Mouse (Mus musculus): ENCODE data around the gene Gsta2.
A peak's percentile ranks its signal among the peaks of the same experiment; 100 is the strongest.

Gsta2 gene

DNA sequence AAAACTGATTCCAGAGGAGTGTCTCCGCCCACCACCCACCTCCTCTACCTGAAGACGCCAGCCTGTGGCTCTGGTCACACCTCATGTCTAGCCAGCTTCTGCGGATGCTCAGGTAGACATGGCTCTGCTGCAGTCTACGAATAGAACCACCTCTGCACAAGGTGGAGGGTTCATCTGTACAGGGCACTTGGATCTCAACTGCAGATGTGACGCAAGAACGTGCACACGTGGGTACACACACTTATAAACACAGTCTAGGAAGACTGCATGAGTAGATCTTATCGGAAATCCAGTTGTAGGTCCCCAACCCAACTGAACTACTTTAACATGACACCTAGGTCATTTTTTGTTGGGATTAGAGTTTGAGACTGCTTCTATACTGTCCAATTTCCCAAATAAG, at the start of gene Gsta2:
Gene Gsta2 (minus strand): TSS at position 178 of the 400 bp plus-strand sequence.
- Histone ChIP-seq H3K36me3 (ENCODE audit: control insufficient read depth, insufficient read depth, low read length, poor library complexity, severe bottlenecking) (no peaks in the 10 kb centered on the region), H3K27me3 (ENCODE audit: control insufficient read depth, insufficient read depth, low read length, poor library complexity, severe bottlenecking) (no peaks in the 10 kb centered on the region)
- DNase-seq (ENCODE audit: low read depth, low spot score), result no peak

DNA sequence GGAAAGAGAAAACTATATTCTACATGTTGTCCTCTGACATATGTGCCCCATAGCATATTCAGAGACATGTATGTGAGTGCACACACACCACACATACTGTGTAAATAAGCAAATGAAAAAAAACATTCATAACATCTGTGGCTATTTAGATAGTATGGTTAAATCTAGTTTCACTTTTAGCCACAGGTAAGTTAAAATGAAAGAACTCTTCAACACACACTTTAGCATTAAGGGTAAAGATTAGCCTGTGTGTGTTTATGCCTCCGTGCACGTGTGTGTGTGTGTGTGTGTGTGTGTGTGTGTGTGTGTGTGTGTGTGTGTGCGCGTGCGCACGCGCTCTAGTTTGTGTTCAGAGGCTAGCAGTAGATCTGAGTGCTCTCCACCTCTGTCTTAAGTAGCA, 46.0 kb upstream of the Gsta2 start:
- DNase-seq (ENCODE audit: low read depth, low spot score), result no peak
- no peaks in the 10 kb centered on the region for H3K36me3 ChIP-seq (ENCODE audit: control insufficient read depth, insufficient read depth, low read length, poor library complexity, severe bottlenecking)
- no peaks in the 10 kb centered on the region for H3K27me3 ChIP-seq (ENCODE audit: control insufficient read depth, insufficient read depth, low read length, poor library complexity, severe bottlenecking)

DNA sequence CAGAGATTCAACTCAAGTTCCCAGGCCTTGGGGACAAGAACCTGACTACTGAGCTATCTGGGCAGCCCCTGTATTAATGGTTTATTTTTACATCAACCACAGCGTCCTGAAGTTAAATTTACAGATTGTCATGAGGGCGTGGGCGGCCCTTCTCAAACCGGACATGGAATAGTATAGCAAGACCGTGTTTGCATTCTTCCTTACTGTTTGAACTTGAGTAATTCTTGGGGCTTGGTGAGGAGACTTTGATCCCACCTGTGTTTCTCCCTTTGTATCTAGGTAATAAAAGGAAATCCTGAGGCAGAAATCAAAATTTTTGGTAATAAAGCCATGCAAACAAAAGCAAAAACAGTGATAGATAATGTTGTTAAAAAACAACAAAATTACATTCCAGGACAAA, 45.0 kb upstream of the Gsta2 start:
- Histone ChIP-seq H3K36me3 (ENCODE audit: control insufficient read depth, insufficient read depth, low read length, poor library complexity, severe bottlenecking) (no peaks in the 10 kb centered on the region), H3K27me3 (ENCODE audit: control insufficient read depth, insufficient read depth, low read length, poor library complexity, severe bottlenecking) (peaks cover 3% of the 10 kb centered on the region; the same call in 1 of the 2 replicates)
- DNase-seq (ENCODE audit: low read depth, low spot score), result no peak

DNA sequence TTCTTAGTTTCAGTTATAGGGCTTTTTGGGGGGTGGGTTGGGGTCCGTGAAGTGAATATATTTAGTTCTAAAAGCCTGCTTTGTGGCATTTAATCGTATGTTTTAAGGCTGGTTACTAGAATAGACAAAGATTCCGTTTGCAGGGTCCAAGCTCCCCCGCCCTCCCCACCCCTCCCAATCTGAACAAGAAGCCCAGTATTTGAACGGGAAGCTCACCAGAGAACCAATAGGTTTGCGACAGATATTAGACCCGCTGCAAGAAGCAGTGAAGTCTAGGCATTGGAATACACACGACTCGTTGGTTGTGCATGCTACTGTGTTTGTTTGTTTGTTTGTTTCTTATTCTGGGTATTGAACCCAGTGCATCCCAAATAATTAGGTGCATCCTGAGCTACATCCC, 40.9 kb upstream of the Gsta2 start:
- DNase-seq (ENCODE audit: low read depth, low spot score), result no peak
- peaks cover 4% of the 10 kb centered on the region; the same call in 1 of the 2 replicates for H3K27me3 ChIP-seq (ENCODE audit: control insufficient read depth, insufficient read depth, low read length, poor library complexity, severe bottlenecking)
- H3K36me3 ChIP-seq (ENCODE audit: control insufficient read depth, insufficient read depth, low read length, poor library complexity, severe bottlenecking), result no peaks in the 10 kb centered on the region

DNA sequence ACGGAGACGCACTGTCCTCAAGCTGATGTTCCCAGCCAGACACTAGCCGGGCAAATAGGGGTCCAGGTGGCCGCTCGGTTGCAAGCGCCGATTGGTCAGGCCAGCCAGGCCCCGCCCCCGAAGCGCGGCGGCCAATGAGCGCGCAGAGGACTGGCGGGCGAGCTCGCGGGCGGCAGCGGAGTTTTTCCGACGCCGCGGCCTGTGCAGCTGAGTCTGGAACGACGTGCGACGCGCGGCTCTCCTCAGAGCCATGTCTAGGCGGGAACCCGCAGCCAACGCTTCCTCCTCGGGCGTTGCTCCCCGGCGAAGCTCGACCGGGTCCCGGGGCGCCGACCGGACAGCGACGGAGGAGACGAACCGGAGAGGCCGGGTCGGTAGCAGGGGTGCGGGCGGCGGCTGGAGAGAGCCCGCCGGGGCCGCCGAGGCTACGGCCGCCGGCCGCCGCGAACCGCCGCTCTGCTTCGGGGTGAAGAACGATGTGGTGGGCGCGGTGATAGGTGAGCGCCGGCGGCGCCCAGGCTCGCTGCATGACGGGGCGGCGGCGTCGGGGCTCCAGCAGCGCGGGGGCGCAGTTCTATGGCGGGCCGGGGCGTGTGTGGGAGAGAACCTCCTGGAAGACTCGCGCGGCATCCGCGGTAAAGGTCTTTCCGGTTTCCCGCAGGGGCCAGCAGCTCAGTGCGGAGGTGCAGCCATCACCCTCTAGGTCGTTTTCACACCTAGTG, 40.2 kb upstream of the Gsta2 start, which contains the start of gene Ddx43:
Gene Ddx43 (plus strand): TSS at position 148 of the 722 bp plus-strand sequence.
- peaks cover 4% of the 10 kb centered on the region; the same call in 1 of the 2 replicates for H3K27me3 ChIP-seq (ENCODE audit: control insufficient read depth, insufficient read depth, low read length, poor library complexity, severe bottlenecking)
- peak; percentile 51 for DNase-seq (ENCODE audit: low read depth, low spot score)
- H3K36me3 ChIP-seq (ENCODE audit: control insufficient read depth, insufficient read depth, low read length, poor library complexity, severe bottlenecking), result no peaks in the 10 kb centered on the region

DNA sequence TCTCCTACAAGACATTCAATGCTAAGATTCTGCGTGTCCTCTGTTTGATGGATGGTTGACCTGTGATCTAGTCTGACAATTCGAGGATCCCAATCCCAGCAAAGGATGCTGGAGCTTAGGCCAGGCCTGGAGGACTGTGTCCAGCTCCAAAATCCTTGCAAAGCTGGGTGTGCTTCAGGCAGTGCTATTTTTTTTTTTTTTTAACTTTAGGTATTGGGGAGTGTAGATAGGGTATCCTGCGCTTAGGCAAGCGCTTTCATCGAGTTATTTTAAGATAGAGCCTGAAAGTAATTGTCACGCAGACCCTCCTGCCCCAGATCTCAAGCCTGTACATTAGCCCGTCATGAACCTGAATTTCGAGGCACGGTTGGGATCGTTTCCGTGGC, 39.6 kb upstream of the Gsta2 start:
- DNase-seq (ENCODE audit: low read depth, low spot score), result no peak

DNA sequence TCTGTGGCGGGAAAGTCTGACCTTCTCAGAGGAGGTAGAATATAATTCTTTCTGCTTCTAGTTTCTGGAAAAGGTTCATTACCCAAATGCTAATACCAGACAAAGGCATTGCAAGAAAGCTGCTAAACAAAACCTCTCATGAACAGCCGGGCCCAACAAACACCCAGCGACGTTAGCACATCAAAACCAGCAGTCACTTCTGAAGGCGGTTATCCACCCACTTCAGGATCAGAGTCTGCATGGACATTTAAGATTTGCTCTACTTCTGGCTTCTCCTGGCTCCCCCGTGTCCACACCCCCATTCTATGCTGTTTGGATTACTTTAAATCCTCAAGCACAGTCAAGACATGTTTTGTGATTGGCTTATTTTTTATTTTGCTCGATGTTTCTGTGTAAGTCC, 39.0 kb upstream of the Gsta2 start:
- no peaks in the 10 kb centered on the region for H3K36me3 ChIP-seq (ENCODE audit: control insufficient read depth, insufficient read depth, low read length, poor library complexity, severe bottlenecking)
- peaks cover 4% of the 10 kb centered on the region; the same call in 1 of the 2 replicates for H3K27me3 ChIP-seq (ENCODE audit: control insufficient read depth, insufficient read depth, low read length, poor library complexity, severe bottlenecking)
- no peak for DNase-seq (ENCODE audit: low read depth, low spot score)

More for the DNA sequence above, 39.6 kb upstream of the Gsta2 start:
- Histone ChIP-seq H3K27me3 (ENCODE audit: control insufficient read depth, insufficient read depth, low read length, poor library complexity, severe bottlenecking) (peaks cover 4% of the 10 kb centered on the region; the same call in 1 of the 2 replicates), H3K36me3 (ENCODE audit: control insufficient read depth, insufficient read depth, low read length, poor library complexity, severe bottlenecking) (no peaks in the 10 kb centered on the region)

DNA sequence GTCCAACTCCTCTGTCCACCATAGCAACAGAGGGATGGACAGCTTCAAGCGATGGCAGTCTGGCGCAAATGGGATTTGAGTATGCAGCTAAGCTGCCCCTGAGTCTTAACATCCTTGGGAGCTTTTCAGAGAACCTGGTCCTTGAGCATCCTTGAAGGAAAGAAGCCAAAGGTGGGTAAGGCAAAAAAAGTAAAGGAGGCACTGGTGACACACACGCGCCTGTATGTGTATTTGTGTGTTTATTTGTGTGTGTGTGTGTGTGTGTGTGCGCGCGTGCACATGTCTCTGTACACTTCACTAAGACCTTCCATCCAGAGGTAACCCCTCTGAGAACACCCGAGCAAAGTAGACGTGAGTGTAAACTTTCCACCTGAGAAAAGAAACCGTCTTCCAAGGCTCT, 38.2 kb upstream of the Gsta2 start:
- peaks cover 4% of the 10 kb centered on the region; the same call in 1 of the 2 replicates for H3K27me3 ChIP-seq (ENCODE audit: control insufficient read depth, insufficient read depth, low read length, poor library complexity, severe bottlenecking)
- no peaks in the 10 kb centered on the region for H3K36me3 ChIP-seq (ENCODE audit: control insufficient read depth, insufficient read depth, low read length, poor library complexity, severe bottlenecking)

DNA sequence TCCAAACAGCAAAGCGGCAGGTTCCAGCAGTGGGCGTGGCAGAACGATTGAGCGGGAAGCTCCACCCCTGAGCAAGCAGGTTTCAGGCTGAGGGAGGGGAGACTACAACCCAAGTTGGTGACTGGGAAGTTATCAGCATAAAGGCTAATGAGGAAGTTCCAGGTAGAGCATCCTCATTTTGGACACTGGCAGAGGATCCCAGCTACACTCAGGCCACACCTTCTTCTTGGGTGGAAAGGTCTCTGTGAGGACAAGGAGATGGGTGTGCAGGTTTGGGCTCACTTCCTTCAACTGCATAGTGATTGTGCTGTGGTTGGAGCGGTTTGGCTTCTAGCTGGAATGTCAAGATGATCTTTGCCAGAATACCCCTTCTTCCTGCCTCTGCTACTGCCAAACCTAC, 34.4 kb upstream of the Gsta2 start:
- DNase-seq (ENCODE audit: low read depth, low spot score), result no peak

More for the DNA sequence above, 38.2 kb upstream of the Gsta2 start:
- no peak for DNase-seq (ENCODE audit: low read depth, low spot score)

DNA sequence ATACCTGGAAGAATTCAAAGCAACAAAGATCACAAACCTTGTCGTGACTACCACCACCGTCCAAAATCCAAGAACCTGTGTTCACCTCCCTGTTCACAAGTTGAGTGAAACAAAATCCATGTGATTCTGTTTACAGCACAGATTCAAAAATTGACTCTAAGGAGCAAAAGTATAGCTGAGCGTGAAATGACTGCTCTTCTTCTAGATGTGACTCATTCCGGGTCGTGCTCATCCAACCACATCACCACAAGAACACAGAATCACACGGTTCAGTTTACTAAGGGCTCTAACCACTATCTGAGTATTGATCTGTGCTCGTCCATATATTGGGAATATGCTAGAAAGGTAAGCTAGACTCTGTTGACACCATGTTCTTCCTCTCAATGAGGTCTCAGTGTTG, 31.4 kb upstream of the Gsta2 start:
- no peaks in the 10 kb centered on the region for H3K36me3 ChIP-seq (ENCODE audit: control insufficient read depth, insufficient read depth, low read length, poor library complexity, severe bottlenecking)
- no peak for DNase-seq (ENCODE audit: low read depth, low spot score)
- no peaks in the 10 kb centered on the region for H3K27me3 ChIP-seq (ENCODE audit: control insufficient read depth, insufficient read depth, low read length, poor library complexity, severe bottlenecking)

More for the DNA sequence above, 34.4 kb upstream of the Gsta2 start:
- H3K36me3 ChIP-seq (ENCODE audit: control insufficient read depth, insufficient read depth, low read length, poor library complexity, severe bottlenecking), result no peaks in the 10 kb centered on the region
- no peaks in the 10 kb centered on the region for H3K27me3 ChIP-seq (ENCODE audit: control insufficient read depth, insufficient read depth, low read length, poor library complexity, severe bottlenecking)

DNA sequence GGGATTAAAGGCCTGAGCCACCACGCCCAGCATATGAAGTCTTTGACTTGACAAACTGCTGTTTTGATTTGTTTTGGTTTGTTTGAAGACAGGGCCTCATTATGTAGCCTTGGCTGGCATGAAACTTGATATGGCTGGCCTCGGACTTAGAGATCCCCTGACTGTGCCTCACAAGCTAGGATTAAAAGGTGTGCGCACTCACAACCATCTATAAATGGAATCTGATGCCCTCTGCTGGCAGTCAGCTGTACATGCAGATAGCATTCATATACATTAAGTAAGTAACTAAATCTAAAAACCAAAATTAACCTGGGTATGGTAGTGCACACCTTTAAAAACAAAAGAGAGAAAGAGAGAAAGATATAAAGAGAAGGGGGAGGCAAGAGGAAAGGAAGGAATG, 30.3 kb upstream of the Gsta2 start:
- DNase-seq (ENCODE audit: low read depth, low spot score), result peak; percentile 22
- no peaks in the 10 kb centered on the region for H3K36me3 ChIP-seq (ENCODE audit: control insufficient read depth, insufficient read depth, low read length, poor library complexity, severe bottlenecking)
- H3K27me3 ChIP-seq (ENCODE audit: control insufficient read depth, insufficient read depth, low read length, poor library complexity, severe bottlenecking), result no peaks in the 10 kb centered on the region

DNA sequence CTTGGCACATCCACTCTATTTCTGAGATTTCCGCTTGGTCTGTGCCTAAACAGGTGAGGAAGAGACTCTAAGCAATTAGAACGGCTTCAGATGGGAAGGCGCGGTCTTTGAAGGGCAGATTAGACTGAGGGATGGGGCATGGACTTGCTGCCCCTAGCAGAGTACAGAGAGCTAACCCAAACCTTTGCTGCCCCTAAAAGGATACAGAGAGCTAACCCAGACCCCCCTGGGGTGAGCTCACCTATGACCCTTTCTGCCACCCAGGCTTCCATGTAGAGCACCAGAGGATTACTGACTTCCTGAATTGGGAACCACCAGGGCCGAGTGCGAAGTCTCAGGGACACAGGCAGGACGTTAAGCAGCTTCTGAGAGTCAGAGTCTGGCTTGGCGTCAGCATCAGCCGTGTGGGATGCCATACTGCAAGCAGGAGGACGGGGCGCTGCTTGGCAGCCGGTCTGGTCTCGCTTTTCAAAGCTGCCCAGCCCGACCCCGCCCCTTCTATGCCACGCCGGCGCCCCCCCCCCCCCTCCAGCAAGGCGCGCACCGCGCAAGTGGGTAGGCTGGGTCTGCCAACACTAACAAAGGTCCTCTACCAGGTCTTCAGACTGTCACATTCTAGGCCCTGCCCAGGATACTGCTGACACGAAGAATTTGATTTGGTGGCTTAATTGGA, 22.7 kb upstream of the Gsta2 start, which contains the start of gene Ooep:
Gene Ooep (minus strand): TSS at position 613 of the 673 bp plus-strand sequence.
- no peaks in the 10 kb centered on the region for H3K27me3 ChIP-seq (ENCODE audit: control insufficient read depth, insufficient read depth, low read length, poor library complexity, severe bottlenecking)
- peak; percentile 8 for DNase-seq (ENCODE audit: low read depth, low spot score)
- H3K36me3 ChIP-seq (ENCODE audit: control insufficient read depth, insufficient read depth, low read length, poor library complexity, severe bottlenecking), result no peaks in the 10 kb centered on the region

DNA sequence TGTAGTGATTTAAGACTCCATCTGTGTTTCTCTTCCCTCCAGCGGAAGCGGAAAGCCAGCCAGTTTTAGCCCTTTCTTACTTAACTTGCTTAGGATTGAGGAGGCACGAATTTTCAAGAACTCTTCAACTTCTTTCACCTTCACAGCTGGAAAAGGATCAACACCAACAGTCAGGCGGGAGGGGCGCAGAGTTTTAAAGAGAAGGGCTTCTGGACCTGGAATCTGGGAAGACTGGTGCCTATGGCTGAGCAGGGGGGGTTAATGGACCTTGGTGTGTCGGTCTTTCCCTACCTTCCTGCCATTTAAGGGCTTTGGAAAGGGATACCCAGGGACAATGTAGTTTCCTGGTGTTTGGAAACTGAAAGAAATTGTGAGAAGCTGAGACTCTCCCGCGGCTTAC, 22.0 kb upstream of the Gsta2 start:
- no peaks in the 10 kb centered on the region for H3K27me3 ChIP-seq (ENCODE audit: control insufficient read depth, insufficient read depth, low read length, poor library complexity, severe bottlenecking)
- H3K36me3 ChIP-seq (ENCODE audit: control insufficient read depth, insufficient read depth, low read length, poor library complexity, severe bottlenecking), result no peaks in the 10 kb centered on the region
- DNase-seq (ENCODE audit: low read depth, low spot score), result no peak

DNA sequence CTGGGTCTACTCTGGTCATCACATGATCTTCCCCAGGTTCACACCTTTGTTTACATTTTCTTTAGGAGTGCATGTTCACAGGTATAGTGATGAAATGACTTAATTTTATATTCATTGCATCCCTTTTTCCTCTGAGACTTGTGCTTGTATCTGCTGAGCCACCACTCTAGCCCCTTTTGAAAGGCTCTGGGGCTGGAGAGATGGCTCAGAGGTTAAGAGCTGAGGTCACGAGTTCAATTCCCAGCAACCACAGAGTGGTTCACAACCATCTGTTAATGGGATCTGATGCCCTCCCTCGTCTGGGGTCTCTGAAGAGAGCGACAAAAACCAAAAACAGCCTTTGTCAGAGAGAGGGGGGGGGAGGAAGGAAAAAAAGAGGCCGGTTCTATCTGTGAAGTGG, 19.9 kb upstream of the Gsta2 start:
- no peaks in the 10 kb centered on the region for H3K36me3 ChIP-seq (ENCODE audit: control insufficient read depth, insufficient read depth, low read length, poor library complexity, severe bottlenecking)
- no peak for DNase-seq (ENCODE audit: low read depth, low spot score)
- no peaks in the 10 kb centered on the region for H3K27me3 ChIP-seq (ENCODE audit: control insufficient read depth, insufficient read depth, low read length, poor library complexity, severe bottlenecking)

DNA sequence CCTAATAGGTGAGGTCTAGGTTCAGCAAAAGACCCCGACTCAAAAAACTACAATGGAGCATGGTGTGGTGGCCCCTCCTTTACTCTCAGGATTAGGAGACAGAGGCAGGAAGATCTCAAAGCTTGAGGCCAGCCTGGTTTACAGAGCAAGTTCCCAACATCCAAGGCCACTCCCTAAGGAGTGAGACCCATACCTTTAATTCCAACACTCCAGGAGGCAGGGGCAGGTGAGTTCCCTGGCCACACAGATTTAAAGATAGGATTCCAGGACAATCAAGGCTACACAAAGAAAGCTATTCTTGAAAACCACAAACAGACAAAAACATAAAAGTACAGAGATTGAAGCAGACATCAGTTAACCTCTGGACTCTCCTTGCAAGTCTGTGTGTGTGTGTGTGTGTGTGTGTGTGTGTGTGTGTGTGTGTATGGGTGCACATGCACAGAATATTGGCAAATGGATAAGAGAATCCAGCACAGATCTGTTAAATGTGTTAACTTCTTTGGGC, 19.3 kb upstream of the Gsta2 start:
- Histone ChIP-seq H3K27me3 (ENCODE audit: control insufficient read depth, insufficient read depth, low read length, poor library complexity, severe bottlenecking) (no peaks in the 10 kb centered on the region), H3K36me3 (ENCODE audit: control insufficient read depth, insufficient read depth, low read length, poor library complexity, severe bottlenecking) (no peaks in the 10 kb centered on the region)
- DNase-seq (ENCODE audit: low read depth, low spot score), result no peak

Data from splenic B cell, adult 2 months (primary cell).